Mouse (Mus musculus) hematopoietic stem cell, adult 5-6 weeks (primary cell): Measurements from ENCODE around the gene Inpp5a. TPM values are rescaled to one million over a fixed set of nuclear protein-coding genes. Genes with fewer than 3 reads are reported as not detected.

Source experiments
- ATAC-seq, 2 experiments: fragments of 125-278 bp in 1 of 2; replicated peaks in 1 of 2; 2 replicates each; pipeline ENCODE4 v1.8.0; 2016 to 2017; ENCODE audit warnings: inconsistent platforms in 2 of 2, mild to moderate bottlenecking in 2 of 2, moderate number of reproducible peaks in 2 of 2, low read depth in 1 of 2, moderate TSS enrichment in 1 of 2; ENCODE audit not compliant: low FRiP score in 2 of 2, poor library complexity in 2 of 2, severe bottlenecking in 2 of 2, insufficient read depth in 1 of 2, low TSS enrichment in 1 of 2
- total RNA-seq: library from RNA; stranded (forward); fragments of 172-1452, 232-1000 nt; gene quantifications from 2 replicates; pipeline ENCODE4 v1.2.3, GENCODE M21; 2017

Inpp5a gene
- total RNA-seq, 1 experiment from 2014 or later = 5.6 TPM

GRCm38 (mm10) chr7:139452199-139452598 is 63.3 kb downstream of the Inpp5a start:
- ATAC-seq = no peak

- no peak for ATAC-seq
Observed at GRCm38 (mm10) chr7:139453198-139453597, 64.3 kb downstream of the Inpp5a start.

GRCm38 (mm10) chr7:139454285-139454684 is 65.4 kb downstream of the Inpp5a start:
- no peak for ATAC-seq

GRCm38 (mm10) chr7:139456759-139457158 is 67.8 kb downstream of the Inpp5a start:
- no peak for ATAC-seq

- ATAC-seq = no peak
Observed at GRCm38 (mm10) chr7:139461344-139461743, 72.4 kb downstream of the Inpp5a start.

- no peak for ATAC-seq
Observed at GRCm38 (mm10) chr7:139462142-139462541, 73.2 kb downstream of the Inpp5a start.

- ATAC-seq = no peak
Observed at GRCm38 (mm10) chr7:139465538-139465937, 76.6 kb downstream of the Inpp5a start.

GRCm38 (mm10) chr7:139466484-139467176 is 77.7 kb downstream of the Inpp5a start:
- peak; percentile 59 to 80 for ATAC-seq

GRCm38 (mm10) chr7:139467177-139467895 is 78.4 kb downstream of the Inpp5a start:
- ATAC-seq = peak; percentile 33 to 40; a peak in 2 of 4 replicates

- ATAC-seq = no peak
Observed at GRCm38 (mm10) chr7:139467896-139468279, 79.0 kb downstream of the Inpp5a start.

GRCm38 (mm10) chr7:139468440-139468839 is 79.5 kb downstream of the Inpp5a start:
- ATAC-seq = no peak

GRCm38 (mm10) chr7:139469457-139469856 is 80.5 kb downstream of the Inpp5a start:
- ATAC-seq = no peak

- no peak for ATAC-seq
Observed at GRCm38 (mm10) chr7:139470481-139470880, 81.6 kb downstream of the Inpp5a start.

- ATAC-seq = no peak
Observed at GRCm38 (mm10) chr7:139472052-139472451, 83.1 kb downstream of the Inpp5a start.

GRCm38 (mm10) chr7:139472865-139473549 is 84.1 kb downstream of the Inpp5a start:
- peak; percentile 63 to 67 for ATAC-seq

- no peak for ATAC-seq
Observed at GRCm38 (mm10) chr7:139475896-139476295, 87.0 kb downstream of the Inpp5a start.

- peak; percentile 68 to 74 for ATAC-seq
Observed at GRCm38 (mm10) chr7:139476700-139477099, 87.8 kb downstream of the Inpp5a start.

GRCm38 (mm10) chr7:139477748-139478147 is 88.8 kb downstream of the Inpp5a start:
- ATAC-seq = no peak
